Mouse (Mus musculus) liver, adult 2 months (tissue): ENCODE measurements around the gene Tmc7.

ENCODE experiments used
- CTCF ChIP-seq: fragments of 200-500 bp; IDR thresholded peaks from 2 replicates; pipeline ENCODE4 v1.5.1; 2011; ENCODE audit warnings: low read depth, low read length, control low read depth
- POLR2A ChIP-seq: fragments of 200-500 bp; IDR thresholded peaks from 2 replicates; pipeline ENCODE4 v1.6.1; 2011; ENCODE audit warnings: low read length, control low read depth; ENCODE audit not compliant: insufficient read depth; ENCODE audit errors: extremely low read depth

DNA sequence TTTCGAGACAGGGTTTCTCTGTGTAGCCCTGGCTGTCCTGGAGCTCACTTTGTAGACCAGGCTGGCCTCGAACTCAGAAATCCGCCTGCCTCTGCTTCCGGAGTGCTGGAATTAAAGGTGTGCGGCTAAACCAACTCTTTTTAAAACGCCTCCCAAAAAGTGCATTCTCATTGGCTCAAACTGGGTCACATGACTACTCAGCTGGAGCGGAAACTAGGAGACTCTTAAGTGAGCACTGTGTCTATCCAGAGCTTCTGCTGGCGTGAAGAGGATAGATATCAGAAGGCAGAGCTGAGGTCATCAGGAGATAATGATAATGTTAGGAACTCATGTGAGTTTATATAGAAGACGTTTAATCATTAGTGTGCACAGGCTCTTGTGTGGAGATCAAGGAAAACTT lies 48.6 kb upstream of the Tmc7 start:
- no peak for TF ChIP-seq POLR2A
- TF ChIP-seq CTCF: no peak
